Mouse (Mus musculus) neural tube, embryonic 11.5 days (tissue): ENCODE measurements around the gene Sipa1l1. TPM values are rescaled to one million over a fixed set of nuclear protein-coding genes. Genes with fewer than 3 reads are reported as not detected.

ENCODE experiments used
- ATAC-seq: fragments of 200-750 bp; cut with Nextera tagmentation; 2 replicates; pipeline ENCODE4 v1.8.0; 2017; ENCODE audit warnings: moderate number of reproducible peaks, mild to moderate bottlenecking, moderate TSS enrichment, moderate library complexity; ENCODE audit not compliant: insufficient read depth, low FRiP score, low TSS enrichment
- DNase-seq: peaks from one replicate; pipeline ENCODE4 v3.0.0-alpha.2; 2015; ENCODE audit warnings: low spot score
- H3K27ac ChIP-seq: fragments of 300-500 bp; sonication (generic); 2 replicates; pipeline ENCODE4 v1.5.1; 2014; ENCODE audit warnings: low read depth, mild to moderate bottlenecking, low read length
- H3K27me3 ChIP-seq: fragments of 300-500 bp; sonication (generic); 2 replicates; pipeline ENCODE4 v1.6.1; 2014; ENCODE audit warnings: mild to moderate bottlenecking, low read length, mixed read lengths; ENCODE audit not compliant: control insufficient read depth, insufficient read depth
- H3K36me3 ChIP-seq: fragments of 300-500 bp; sonication (generic); 2 replicates; pipeline ENCODE4 v1.6.1; 2014; ENCODE audit warnings: mild to moderate bottlenecking, low read length, moderate library complexity, mixed read lengths; ENCODE audit not compliant: control insufficient read depth, insufficient read depth
- H3K4me1 ChIP-seq: fragments of 300-500 bp; sonication (generic); 2 replicates; pipeline ENCODE4 v1.6.1; 2014; ENCODE audit warnings: low read length, mixed read lengths; ENCODE audit not compliant: control insufficient read depth, insufficient read depth
- H3K4me2 ChIP-seq: fragments of 300-500 bp; sonication (generic); 2 replicates; pipeline ENCODE4 v1.6.1; 2014; ENCODE audit warnings: low read depth, mild to moderate bottlenecking, moderate library complexity
- H3K4me3 ChIP-seq: fragments of 300-500 bp; sonication (generic); 2 replicates; pipeline ENCODE4 v1.5.1; 2014; ENCODE audit warnings: low read depth, low read length
- H3K9ac ChIP-seq: fragments of 300-500 bp; sonication (generic); 2 replicates; pipeline ENCODE4 v1.6.1; 2014; ENCODE audit warnings: mild to moderate bottlenecking, low read length
- H3K9me3 ChIP-seq: fragments of 300-500 bp; sonication (generic); 2 replicates; pipeline ENCODE4 v1.6.1; 2016; ENCODE audit warnings: low read length; ENCODE audit not compliant: control insufficient read depth
- WGBS: fragments of 180-500 bp; shearing (Covaris S2); extraction: QIAGEN DNeasy Blood & Tissue Kit; methylation state at CpG from one replicate; pipeline ENCODE4 v1.1.7; 2014; 5-methylcytosine and 5-hydroxymethylcytosine counted together
- polyA plus RNA-seq: library from polyadenylated mRNA; unstranded; fragments of >200 nt; fragmentation: Nextera tagmentation; extraction: Ambion mirVana; gene quantifications from 2 replicates; pipeline ENCODE4 v1.2.1, GENCODE M21; 2014

Sipa1l1 gene
- polyA plus RNA-seq, 1 experiment from 2014 or later: 22.3 TPM

DNA sequence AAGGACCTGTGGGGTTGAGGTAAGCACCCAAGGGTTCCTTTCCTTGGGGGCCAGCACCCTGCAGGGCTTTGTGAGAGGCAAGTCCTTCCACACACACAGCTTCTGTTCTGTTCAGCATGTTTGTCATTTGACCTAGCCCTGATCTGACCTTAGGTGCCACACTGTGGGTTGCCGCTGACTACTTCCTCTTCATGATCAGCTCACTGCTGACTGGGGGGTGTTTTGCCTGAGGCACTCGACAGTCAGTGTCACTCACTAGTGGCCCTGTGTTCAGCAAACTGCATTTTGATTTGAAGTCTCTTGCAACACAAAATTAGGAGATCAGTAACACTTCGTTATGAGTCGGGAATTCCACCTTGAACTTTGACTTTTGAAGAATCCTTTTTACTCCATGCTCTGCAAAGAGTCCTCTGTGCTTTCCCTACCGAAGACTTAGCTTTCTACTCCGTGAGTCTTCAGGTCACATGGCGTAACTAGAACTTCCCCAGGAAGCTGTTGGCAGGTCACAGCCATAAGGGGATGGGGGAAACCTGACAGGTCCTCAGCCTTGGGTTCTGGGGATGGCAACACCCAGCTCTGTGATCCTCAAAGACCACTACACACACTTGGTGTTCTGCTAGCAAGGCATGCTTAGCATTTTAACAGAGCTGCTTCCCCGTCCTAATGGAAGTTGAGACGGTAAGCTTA, 279.2 kb downstream of the Sipa1l1 start:
- no peak overlapping the region for H3K27ac ChIP-seq
- H3K9ac ChIP-seq: no peak overlapping the region
- DNase-seq (no peak), ATAC-seq (no peak)
- no peaks in the 10 kb centered on the region for H3K9me3 ChIP-seq
- no peaks in the 10 kb centered on the region for H3K27me3 ChIP-seq
- no peak overlapping the region for H3K4me3 ChIP-seq
- H3K4me2 ChIP-seq: no peak overlapping the region
- no peaks in the 10 kb centered on the region; the same call in 1 of the 2 replicates for H3K36me3 ChIP-seq
- H3K4me1 ChIP-seq: no peaks in the 10 kb centered on the region
- WGBS: 76% methylated on average over 9 of the region's 9 CpGs

GRCm38 (mm10) chr12:82452428-82452827, 283.3 kb downstream of the Sipa1l1 start:
- WGBS: 99% methylated on average over 2 of the region's 2 CpGs

DNA sequence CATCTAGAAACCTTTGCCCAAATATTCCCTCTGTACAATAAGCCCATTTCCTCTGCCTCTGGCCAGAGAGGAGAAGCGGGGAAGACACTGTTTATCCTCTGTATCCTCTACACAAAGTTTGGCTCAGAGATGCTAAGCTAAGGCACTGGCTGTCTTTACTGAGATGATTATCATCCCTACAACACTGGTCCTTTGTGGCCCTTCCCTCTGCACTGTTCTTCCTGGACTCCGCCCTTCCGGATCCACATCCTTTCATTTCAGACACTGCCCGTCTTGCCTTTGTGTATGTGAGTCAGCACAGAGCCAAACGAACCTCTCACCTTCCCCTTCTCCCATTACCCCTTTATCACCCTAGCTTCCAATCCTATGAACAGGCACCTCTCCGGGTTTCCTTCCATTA, 285.3 kb downstream of the Sipa1l1 start:
- Histone ChIP-seq H3K27ac (no peak overlapping the region), H3K9me3 (no peaks in the 10 kb centered on the region), H3K4me2 (no peak overlapping the region), H3K4me1 (no peaks in the 10 kb centered on the region), H3K9ac (no peak overlapping the region), H3K27me3 (no peaks in the 10 kb centered on the region), H3K4me3 (no peak overlapping the region), H3K36me3 (no peaks in the 10 kb centered on the region)
- DNase-seq: no peak
- ATAC-seq: no peak
- 76% methylated on average over 6 of the region's 6 CpGs for WGBS

More at GRCm38 (mm10) chr12:82452428-82452827, 283.3 kb downstream of the Sipa1l1 start:
- DNase-seq (no peak), ATAC-seq (no peak)
- no peak overlapping the region for H3K27ac ChIP-seq
- no peaks in the 10 kb centered on the region for H3K4me1 ChIP-seq
- H3K4me2 ChIP-seq: no peak overlapping the region
- no peaks in the 10 kb centered on the region; the same call in 1 of the 2 replicates for H3K36me3 ChIP-seq
- no peaks in the 10 kb centered on the region for H3K27me3 ChIP-seq
- no peaks in the 10 kb centered on the region for H3K9me3 ChIP-seq
- no peak overlapping the region for H3K9ac ChIP-seq
- H3K4me3 ChIP-seq: no peak overlapping the region

GRCm38 (mm10) chr12:82455700-82456413, 286.7 kb downstream of the Sipa1l1 start:
- H3K4me3 ChIP-seq: no peak overlapping the region
- no peak overlapping the region for H3K4me2 ChIP-seq
- ATAC-seq (no peak), DNase-seq (no peak)
- no peaks in the 10 kb centered on the region for H3K4me1 ChIP-seq
- no peaks in the 10 kb centered on the region for H3K36me3 ChIP-seq
- no peaks in the 10 kb centered on the region for H3K9me3 ChIP-seq
- WGBS: 79% methylated on average over 10 of the region's 10 CpGs
- no peaks in the 10 kb centered on the region for H3K27me3 ChIP-seq
- no peak overlapping the region for H3K27ac ChIP-seq
- H3K9ac ChIP-seq: no peak overlapping the region

GRCm38 (mm10) chr12:82456414-82456805, 287.3 kb downstream of the Sipa1l1 start:
- ATAC-seq (no peak), DNase-seq (no peak)
- H3K4me1 ChIP-seq: no peaks in the 10 kb centered on the region
- WGBS: 60% methylated on average over 1 of the region's 1 CpGs
- H3K4me2 ChIP-seq: no peak overlapping the region
- no peaks in the 10 kb centered on the region for H3K27me3 ChIP-seq
- no peak overlapping the region for H3K4me3 ChIP-seq
- no peak overlapping the region for H3K27ac ChIP-seq
- H3K9ac ChIP-seq: no peak overlapping the region
- no peaks in the 10 kb centered on the region for H3K9me3 ChIP-seq
- H3K36me3 ChIP-seq: no peaks in the 10 kb centered on the region

GRCm38 (mm10) chr12:82457609-82458008, 288.5 kb downstream of the Sipa1l1 start:
- Histone ChIP-seq H3K9ac (no peak overlapping the region), H3K4me3 (no peak overlapping the region), H3K9me3 (no peaks in the 10 kb centered on the region), H3K27ac (no peak overlapping the region), H3K4me1 (no peaks in the 10 kb centered on the region), H3K27me3 (no peaks in the 10 kb centered on the region), H3K4me2 (no peak overlapping the region), H3K36me3 (no peaks in the 10 kb centered on the region)
- ATAC-seq (no peak), DNase-seq (no peak)
- 84% methylated on average over 6 of the region's 6 CpGs for WGBS

GRCm38 (mm10) chr12:82458017-82458416, 288.9 kb downstream of the Sipa1l1 start:
- Histone ChIP-seq H3K4me1 (no peaks in the 10 kb centered on the region), H3K27ac (no peak overlapping the region), H3K36me3 (no peaks in the 10 kb centered on the region), H3K27me3 (no peaks in the 10 kb centered on the region), H3K9me3 (no peaks in the 10 kb centered on the region), H3K9ac (no peak overlapping the region), H3K4me3 (no peak overlapping the region), H3K4me2 (no peak overlapping the region)
- WGBS: 95% methylated on average over 8 of the region's 8 CpGs
- no peak for DNase-seq
- ATAC-seq: no peak

DNA sequence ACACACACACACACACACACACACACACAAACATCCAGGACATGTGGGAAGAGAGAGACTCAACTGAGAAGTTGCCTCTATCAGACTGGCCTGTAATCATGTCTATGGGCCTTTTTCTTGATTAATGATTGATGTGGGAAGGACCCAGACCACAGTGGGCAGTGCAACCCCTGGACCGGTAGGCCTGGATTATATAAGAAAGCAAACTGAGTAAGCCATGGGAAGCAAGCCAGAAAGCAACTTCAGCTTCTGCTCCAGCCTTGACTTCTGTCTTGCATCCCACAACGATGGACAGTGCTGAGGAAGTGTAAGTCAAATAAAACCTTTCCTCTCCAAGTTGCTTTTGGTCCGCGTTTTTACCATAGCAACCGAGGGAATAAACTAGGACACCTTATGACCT, 298.1 kb downstream of the Sipa1l1 start:
- H3K4me3 ChIP-seq: no peak overlapping the region
- H3K4me1 ChIP-seq: no peaks in the 10 kb centered on the region
- no peak overlapping the region for H3K9ac ChIP-seq
- H3K27me3 ChIP-seq: no peaks in the 10 kb centered on the region
- DNase-seq (no peak), ATAC-seq (no peak)
- WGBS: 90% methylated on average over 5 of the region's 5 CpGs
- no peaks in the 10 kb centered on the region for H3K36me3 ChIP-seq
- no peaks in the 10 kb centered on the region for H3K9me3 ChIP-seq
- no peak overlapping the region for H3K27ac ChIP-seq
- no peak overlapping the region for H3K4me2 ChIP-seq

GRCm38 (mm10) chr12:82467641-82468040, 298.5 kb downstream of the Sipa1l1 start:
- DNase-seq: no peak
- Histone ChIP-seq H3K27me3 (no peaks in the 10 kb centered on the region), H3K4me3 (no peak overlapping the region), H3K36me3 (no peaks in the 10 kb centered on the region), H3K9ac (no peak overlapping the region), H3K27ac (no peak overlapping the region), H3K9me3 (no peaks in the 10 kb centered on the region), H3K4me2 (no peak overlapping the region), H3K4me1 (no peaks in the 10 kb centered on the region)
- 80% methylated on average over 2 of the region's 2 CpGs for WGBS
- no peak for ATAC-seq
